Mouse (Mus musculus) frontal cortex, postnatal 14 days (tissue): ENCODE data around the gene Dpp10.
A peak's percentile ranks its signal among the peaks of the same experiment; 100 is the strongest.

Experiments
- DNase-seq, 2 experiments: peaks; one replicate each; pipeline ENCODE4 v3.0.0; 2022; ENCODE audit warnings: low spot score in 2 of 2

Gene Dpp10

DNA sequence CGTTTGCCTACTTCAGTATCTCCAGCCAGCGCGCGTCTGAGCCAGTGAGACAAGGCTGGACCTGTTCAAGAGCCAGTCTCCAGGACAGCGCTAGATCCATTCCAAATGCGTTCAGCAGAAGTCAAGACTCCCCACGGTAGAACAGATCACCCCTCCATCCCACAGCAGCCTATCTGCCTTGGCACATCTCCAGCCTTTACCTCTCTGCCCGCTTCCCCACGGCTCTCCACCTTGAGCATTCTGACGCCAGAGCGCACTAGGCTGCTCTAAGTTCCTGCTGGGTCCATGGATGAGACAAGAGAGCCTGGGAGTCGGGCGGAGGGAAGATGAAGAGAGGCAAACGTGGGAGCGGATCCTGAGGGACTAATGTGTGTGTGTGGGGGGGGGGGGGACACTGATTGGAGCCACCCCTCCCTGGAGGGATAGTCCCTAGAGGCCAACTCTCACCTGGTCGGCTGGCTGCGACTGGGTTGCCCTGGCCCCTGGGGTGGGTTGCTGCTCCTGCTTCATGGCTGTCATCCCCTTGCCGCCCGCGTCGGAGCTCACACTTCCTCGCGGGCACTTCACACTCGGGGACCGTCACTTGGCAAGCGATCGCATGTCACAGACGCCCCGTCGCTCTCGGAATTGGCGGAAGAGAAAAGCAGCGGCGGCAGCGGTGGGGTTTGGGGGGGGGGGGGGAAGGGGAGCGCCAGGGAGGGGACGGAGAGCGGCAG is at the start of gene Dpp10:
Gene Dpp10 (minus strand): TSS at position 635 of the 716 bp plus-strand sequence.
- peak in 1 of 2 experiments; percentile 25 for DNase-seq

DNA sequence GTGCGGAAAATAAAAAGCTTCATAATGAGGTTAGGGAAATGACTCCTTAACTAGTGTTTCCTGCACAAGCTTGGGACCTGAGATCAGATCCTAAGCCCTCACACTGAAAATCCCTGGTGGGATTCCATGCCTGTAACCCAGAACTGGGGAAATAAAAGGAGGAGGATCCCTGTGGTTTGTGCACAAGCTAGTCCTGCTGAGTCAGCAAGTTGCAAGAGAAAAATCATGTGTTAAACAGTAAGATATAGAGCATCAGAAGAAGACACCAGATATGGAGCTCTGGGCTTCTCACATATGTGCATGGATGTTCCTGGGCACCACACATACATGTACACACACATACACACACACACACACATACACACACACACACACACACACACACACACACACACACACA is 3.2 kb upstream of the Dpp10 start:
- no peak for DNase-seq

DNA sequence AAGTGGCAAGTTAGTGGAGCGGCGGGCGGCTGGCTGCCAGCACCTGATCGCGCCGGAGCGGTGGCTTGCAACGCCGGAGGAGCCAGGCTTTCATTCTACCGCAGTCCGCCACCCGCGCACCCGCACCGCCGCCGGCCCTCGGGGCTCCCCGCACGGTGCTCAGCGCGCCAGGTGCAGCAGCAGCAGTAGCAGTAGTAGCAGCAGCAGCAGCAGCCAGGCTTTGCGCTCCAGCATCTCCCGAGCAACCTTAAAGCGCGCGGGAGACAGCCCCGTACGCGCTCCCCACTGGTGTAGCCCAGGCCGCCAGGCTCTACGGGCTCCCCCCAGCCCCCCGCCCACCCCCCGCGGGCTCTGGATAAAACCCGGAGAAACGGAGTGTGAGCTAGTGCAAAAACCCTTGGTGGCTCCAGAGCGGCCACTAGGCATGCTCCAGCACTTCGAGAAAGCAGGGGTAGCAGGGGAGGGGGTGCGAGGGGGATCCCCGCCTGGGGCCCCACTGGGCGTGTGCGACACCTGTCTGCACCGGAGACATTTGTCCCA is 472 bp upstream of the Dpp10 start:
- DNase-seq = peak; percentile 46 to 51

DNA sequence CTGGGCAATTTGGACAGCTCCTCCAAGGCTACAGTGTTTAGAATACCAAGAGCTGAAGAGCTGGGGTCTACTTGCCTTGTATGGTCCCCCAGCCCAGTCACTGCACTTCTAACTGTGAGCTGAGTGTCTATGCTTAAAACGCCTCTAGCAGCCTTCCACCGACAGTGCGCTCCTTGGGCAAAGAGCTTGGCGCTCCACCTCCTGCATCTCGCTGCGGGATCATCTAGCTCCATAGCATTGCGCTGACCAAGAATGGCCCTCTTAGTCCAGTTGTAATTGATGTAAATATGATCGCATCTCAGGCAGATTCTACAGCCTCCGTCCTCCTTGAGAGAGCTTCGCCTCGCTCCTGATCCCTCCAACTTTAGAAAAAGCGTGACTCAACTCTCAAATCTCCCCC is 1.2 kb downstream of the Dpp10 start:
- DNase-seq = no peak

DNA sequence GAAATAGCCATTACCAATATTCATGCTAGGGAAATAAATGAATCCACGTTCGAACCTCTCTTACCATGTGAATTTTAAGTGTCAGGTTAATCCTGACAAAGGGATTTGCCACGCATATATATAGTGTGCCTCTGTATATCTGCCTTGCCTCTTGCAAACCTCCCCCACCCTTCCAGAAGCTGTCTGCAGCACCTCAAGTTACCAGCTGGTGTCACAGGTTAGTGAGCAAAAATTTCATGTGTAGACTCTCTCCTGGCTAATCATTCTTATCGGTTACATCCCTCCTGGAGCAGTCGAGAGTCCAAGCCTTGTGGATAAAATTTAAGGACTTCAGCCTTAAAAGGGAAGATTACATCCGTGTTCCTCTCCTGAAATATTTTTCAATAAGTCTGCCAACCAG is 1.9 kb downstream of the Dpp10 start:
- no peak for DNase-seq

DNA sequence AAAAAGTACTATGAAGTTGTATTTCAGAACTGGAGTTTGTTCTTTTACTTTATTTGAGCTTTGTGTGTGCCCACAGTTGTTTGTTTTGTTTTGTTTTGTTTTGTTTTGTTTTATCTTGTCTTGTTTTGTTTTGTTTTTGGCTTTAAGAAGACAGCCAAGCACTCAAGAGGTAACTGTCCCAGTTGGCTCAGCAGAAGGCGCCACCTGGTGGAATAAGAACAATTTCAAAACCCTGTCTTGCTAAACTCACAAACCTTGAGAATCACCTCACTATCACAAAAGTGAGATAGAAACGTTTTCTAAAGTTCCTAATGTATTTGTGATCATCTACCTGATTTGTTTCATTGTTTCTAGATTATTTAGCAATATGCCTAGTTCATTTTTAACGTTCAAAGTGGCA is 3.8 kb downstream of the Dpp10 start:
- no peak for DNase-seq

DNA sequence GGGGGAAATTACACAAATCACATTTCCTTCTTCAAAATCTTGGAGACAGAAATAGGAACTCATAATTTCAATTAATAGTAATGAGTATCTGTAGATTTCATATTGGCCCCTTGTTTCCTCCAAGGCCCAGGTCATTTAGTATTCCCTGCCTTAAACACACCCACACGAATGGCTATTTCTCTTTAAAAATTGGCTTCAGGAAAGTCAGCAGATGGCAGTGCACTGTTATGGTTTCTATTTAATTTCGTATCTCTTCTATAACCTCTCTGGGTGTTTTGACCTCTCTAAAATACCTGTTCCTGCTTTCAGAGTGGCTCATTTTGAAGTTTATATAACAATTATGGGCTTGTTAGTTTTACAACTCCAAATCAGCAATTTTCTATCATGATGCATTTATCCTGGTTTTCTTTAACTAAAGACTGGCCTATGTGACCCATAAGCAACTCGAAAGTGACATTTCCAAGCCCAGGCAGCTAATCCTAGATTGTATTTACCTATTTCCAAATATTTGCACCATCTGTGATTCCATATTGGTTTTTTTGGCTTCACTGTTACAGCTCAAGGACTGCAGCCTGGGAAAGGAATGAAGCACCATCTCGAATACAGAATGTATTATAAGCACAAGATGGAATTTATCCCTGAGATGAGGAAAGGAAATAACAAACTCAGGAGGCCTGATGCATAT is 9.9 kb downstream of the Dpp10 start:
- no peak for DNase-seq

DNA sequence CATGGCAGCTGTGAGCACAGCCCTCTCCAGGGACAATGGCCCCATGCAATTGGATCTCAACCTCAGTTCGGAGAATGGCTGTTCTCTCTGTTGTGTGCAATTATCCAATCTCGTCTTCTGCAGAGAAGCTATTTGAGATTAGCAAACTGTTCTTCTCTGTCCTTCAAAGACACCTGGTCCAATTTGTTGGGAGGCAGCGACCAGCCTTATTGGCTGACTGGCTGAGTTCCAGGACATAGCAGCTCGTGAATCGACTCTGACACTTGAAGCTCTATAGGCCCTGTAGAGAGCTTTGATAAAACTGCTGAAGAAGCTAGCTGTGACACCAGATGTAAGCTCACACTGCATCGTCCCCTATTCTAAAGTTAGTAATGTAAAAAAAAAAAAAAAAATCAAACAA is 12.7 kb downstream of the Dpp10 start:
- no peak for DNase-seq

DNA sequence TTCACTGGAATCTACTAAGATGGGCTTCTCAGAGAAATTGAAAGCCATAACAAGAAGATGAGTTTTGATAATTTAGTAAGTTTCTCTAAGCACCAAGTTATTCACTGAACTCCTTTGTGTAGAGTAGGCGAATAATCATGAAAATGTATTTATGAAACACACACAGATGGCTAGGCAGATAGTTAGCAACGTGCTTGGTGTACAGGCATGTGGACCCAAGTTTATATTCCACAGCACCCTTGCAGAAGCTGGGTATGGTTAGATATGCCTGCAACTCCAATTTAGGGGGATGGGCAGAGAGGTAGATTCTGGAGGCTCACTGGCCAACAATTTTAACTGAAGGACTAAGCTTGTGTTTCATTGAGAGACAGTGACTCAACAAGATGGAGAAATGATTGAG is 13.4 kb downstream of the Dpp10 start:
- no peak for DNase-seq

DNA sequence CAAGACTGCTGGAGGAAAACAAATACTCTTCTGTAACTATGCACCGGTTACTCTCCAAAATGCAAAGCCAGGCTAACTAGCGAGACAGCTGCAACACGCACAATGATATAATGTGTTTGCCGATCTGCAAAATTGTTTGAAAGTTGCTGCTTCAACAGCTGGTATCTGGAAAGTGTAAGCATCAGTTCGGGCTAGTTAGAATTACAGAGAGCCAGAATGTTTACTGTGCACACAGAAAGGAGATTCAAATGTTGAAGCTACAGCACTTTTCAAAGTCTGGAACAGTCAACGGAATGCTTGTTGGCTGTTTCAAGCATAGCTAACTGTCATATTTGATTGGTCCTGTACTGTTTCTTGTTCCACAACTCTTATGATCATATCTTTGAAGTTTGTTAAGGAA is 42.6 kb downstream of the Dpp10 start:
- DNase-seq = no peak

DNA sequence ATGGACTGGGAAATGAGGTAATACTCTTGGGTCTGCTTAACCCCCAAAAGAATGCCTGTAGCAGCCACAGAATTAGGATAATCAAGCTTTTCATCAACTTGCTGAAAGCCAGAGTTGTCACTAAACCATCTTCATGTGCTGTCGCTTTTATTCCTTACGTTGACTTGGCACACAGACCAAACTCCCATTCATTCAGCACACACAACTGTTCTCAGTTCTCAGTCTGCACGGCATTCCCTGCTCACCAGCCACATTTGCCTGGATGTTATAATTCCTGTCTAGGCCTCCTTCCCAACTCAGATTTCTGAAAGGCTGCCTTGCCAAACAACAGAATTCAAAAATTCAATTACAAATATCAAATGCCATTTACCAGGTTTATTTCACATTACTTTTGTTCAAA is 49.6 kb downstream of the Dpp10 start:
- no peak for DNase-seq

DNA sequence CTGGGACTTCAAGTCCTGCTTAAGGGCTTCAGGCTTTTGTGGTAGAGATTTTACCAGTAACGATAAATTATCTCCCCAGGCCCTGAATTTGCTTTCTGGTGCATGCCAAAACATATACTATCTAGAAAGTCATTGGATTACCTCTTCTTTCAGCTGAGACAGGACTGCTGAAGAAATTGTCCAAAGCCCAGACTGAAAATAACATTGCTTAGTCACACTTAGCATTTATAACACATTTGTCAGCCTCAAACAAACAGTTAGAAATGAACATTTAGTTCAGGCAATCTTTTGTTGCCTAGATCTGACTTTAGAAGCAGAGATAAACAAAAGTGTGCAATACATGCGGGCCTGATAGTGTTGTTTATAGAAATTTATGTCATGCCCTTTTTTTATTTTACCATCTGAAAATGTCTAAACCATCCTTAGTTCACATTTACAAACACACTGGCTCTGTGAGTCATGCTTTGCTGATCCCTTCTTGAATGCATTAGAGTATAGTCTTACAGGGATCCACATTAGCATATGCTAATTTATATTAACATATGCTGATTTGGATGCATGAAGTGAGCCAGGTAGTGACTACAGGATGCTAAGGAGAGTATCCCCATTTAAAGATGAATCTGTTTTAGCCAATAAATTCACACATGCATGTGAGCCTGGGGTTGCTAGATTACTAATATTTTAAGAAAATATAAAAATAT is 59.9 kb downstream of the Dpp10 start:
- DNase-seq = no peak

DNA sequence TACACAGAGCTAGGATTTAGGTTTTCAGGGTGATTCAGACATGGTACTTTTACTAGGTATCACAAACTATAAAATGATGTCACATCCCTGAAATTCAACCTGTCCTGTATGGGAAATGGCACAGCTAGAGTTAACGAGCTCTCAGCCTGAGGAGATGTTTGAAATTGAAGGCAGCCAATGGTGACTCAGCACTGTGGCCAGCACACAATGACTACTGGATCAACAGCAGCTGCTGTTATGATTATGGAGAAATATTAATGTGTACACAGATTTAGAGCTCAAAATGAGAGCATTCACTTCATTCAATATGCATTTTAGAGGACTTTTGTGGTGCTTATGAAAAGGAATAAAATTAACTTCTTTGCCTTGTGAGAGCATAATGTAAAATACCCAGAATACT is 66.8 kb downstream of the Dpp10 start:
- DNase-seq = no peak

DNA sequence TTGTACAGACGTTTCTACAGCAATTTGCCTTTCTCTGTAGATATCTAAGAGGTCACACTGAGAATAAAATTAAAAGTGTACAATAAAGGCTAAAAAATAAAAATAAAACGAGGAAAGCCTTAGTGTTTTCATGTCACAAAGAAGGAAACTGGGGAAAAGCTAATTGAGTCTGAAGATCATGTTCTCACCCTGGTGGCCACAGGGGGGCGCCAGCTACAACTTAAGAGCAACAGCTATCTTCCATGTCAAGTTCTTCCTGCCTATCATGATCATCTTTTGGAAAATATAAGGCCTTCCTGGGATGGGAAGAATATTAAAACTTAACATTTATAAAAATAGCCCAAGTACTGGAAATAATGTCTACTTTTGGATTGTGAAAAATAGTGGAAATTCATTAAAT is 70.7 kb downstream of the Dpp10 start:
- DNase-seq = no peak

DNA sequence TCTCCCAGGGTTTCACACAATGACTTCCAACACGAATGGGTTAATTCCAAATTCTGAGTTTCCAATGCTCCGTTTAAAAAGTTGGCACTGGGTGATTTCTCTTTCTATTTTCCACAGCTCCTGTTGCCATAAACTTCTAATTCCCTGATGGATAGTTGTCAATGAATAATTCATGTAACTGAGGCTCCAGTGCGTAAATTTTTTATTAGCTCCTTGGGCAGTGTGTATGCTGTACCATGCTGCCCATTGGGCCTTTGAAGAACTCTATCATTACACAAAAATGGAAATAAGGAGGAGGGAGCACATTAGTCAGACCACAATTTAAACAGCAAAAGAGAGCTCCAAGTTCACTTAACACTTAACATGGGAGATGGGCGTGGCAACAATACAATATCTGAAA is 99.2 kb downstream of the Dpp10 start:
- no peak for DNase-seq

DNA sequence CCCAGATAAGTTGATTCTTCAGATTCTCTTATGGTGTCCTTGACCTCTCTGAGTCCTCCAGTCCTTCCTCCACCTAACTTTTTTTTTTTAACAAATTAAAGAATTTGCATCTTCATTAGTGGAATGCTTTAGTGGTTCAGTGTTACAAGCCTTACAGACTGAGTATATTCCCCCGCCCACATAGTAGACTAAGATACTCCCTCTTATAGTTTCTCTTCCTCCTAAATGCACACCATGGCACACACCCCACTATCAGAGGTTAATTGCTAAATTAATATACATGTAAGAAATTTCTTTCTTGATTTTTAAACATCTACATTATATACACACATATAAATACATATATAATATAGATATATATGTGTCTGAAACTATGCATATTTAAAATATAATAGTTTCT is 104.5 kb downstream of the Dpp10 start:
- no peak for DNase-seq

DNA sequence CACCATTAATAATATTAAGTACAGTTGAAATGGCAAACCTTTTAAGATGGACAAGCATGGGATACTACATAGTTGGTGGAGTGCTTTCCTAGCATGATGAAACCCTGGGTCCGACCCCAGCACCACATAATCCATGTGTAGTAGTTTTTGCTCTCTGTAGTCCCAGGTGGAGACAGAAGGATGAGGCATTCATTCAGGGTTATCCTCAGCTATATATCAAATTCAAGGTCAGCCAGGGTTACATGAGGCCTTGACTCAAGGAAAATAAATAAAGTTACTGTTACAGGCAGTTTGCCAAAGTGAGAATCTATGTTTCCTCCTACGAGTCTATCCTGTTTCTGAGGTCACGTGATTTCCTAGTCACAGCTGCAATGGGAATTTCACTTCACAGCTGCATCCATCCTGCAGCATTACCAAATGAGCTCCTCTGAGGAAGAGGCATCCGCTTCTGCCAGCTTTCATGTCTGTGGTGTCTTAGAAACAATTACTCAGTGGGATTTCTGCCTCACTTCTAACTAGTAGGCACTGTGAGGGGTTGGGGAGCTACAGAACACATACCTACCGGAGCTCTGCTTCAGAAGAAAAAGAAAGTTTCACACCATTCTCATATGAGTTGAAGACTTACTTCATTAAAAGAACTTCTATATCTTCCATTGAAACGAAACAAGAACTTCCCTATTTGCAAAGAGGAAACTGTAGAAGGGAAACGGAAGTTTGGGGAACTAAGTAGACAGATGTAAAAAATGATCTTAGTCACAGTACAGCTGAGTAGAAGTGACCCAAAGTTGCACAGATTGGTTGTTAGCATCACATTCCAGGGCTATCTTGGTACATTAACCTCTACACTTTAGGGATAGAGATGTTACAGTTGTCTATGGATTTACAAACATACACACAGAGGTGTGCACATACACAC is 111.3 kb downstream of the Dpp10 start:
- no peak for DNase-seq

DNA sequence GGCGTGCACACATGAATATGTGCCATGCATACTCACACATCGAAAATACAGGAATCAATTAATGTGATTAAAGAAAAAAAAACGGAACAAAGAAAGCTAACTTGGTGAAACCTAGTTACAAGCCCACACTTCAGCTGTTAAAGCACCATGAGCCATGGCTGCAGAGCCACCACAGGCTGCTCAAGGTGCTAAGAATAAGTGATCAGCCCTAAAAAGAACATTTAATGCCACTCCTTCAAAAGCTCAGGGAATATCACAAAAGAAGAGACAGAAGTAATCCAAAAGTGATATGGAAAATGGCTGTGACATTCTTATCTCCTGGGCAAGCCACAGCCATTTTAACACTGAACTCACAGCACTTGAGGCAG is 117.4 kb downstream of the Dpp10 start:
- DNase-seq = no peak

DNA sequence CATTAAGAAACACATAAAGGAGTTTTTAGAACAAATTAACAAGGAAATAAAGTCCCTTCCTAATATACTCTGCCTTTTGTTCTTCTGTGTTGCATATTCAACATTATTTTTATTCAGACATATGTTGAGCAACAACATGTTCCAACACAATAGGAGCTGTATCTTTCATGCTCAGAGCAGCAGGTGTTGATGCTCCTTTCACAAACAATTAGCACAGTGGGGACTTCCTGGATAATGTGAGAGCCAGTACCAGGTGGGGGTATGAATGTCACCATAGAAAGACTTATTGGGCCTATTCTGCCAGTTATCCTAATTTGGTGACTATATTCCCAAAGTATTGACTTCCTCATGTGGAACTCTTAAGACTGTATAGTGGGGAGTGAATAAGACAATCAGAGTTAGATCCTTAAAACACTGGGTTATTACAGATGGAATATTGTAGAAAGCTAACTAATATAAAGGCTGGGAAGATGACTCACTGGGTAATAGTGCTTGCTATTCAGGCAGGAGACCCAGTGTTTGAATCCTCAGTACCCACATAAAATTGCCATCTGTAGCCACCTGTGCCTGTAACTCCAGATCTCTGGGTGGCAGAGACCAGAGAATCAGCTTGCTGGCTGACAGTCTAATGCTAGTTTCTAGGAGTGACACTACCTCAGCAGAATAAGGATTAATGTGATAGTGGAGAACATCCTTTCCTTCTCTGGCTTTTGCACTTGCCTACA is 117.9 kb downstream of the Dpp10 start:
- DNase-seq = no peak

DNA sequence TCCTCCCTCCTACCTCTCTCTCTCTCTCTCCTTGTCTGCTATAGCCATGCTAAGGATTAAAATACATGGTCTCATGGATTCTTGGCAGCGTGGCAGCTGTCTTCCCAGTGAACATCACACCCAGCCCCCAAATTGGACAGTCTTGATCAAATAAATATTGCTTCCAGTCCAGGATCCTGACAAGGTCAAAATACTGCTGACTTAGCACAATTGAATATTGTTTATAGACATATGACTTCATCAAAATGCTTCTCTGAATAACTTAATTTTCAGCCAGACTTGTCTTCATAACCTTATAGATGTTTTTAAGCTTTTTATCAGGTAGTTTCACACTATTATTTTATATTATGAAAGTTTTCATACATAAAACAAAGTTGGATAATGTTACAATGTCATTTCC is 120.5 kb downstream of the Dpp10 start:
- DNase-seq = no peak

DNA sequence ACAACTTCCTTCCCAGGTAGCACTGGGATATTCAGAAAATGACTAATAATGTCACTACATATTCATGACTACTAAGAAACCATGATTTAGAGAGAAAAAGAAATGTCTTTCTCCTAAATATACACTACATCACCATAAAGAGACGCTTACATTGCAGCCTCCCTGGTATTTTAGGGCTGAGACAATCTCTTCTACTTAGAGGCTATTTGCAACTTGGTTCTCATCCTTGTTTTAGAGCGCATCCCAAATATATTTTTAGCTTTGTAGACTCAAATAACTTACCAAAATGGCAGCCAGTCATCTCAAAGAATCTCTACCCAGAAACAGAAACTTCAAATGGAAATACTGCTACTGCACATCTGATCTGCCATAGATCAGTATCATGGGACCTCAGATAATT is 121.5 kb downstream of the Dpp10 start:
- no peak for DNase-seq
